Mouse (Mus musculus): ENCODE data around the gene Magi3.

The Magi3 gene

GRCm38 (mm10) chr3:104220295-104220965, at the start of gene Magi3:
Gene Magi3, minus strand, starts transcription at chr3:104220374.
- peak; percentile 95 for DNase-seq

GRCm38 (mm10) chr3:104264530-104265145, 44.5 kb upstream of the Magi3 start:
- no peak for DNase-seq

GRCm38 (mm10) chr3:104260221-104260620, 40.0 kb upstream of the Magi3 start:
- DNase-seq = no peak

- DNase-seq = no peak
Measured at GRCm38 (mm10) chr3:104259168-104259567, 39.0 kb upstream of the Magi3 start.

GRCm38 (mm10) chr3:104257041-104257440, 36.9 kb upstream of the Magi3 start:
- no peak for DNase-seq

- no peak for DNase-seq
Measured at GRCm38 (mm10) chr3:104253760-104254159, 33.6 kb upstream of the Magi3 start.

GRCm38 (mm10) chr3:104247850-104248249, 27.7 kb upstream of the Magi3 start:
- DNase-seq = no peak

GRCm38 (mm10) chr3:104247057-104247456, 26.9 kb upstream of the Magi3 start:
- no peak for DNase-seq

- no peak for DNase-seq
Measured at GRCm38 (mm10) chr3:104244373-104244772, 24.2 kb upstream of the Magi3 start.

GRCm38 (mm10) chr3:104243972-104244371, 23.8 kb upstream of the Magi3 start:
- DNase-seq = no peak

- no peak for DNase-seq
Measured at GRCm38 (mm10) chr3:104239785-104240184, 19.6 kb upstream of the Magi3 start.

- DNase-seq = no peak
Measured at GRCm38 (mm10) chr3:104239376-104239775, 19.2 kb upstream of the Magi3 start.

- DNase-seq = no peak
Measured at GRCm38 (mm10) chr3:104237846-104238440, 17.8 kb upstream of the Magi3 start.

- no peak for DNase-seq
Measured at GRCm38 (mm10) chr3:104236029-104236428, 15.9 kb upstream of the Magi3 start.

- no peak for DNase-seq
Measured at GRCm38 (mm10) chr3:104235099-104235498, 14.9 kb upstream of the Magi3 start.

GRCm38 (mm10) chr3:104233366-104234312, 13.5 kb upstream of the Magi3 start:
- no peak for DNase-seq

GRCm38 (mm10) chr3:104227438-104228111, 7.4 kb upstream of the Magi3 start:
- no peak for DNase-seq

GRCm38 (mm10) chr3:104226731-104227130, 6.6 kb upstream of the Magi3 start:
- no peak for DNase-seq

- DNase-seq = no peak
Measured at GRCm38 (mm10) chr3:104221156-104221555, 982 bp upstream of the Magi3 start.

- peak; percentile 59 for DNase-seq
Measured at GRCm38 (mm10) chr3:104219531-104220294, 461 bp downstream of the Magi3 start.

GRCm38 (mm10) chr3:104218926-104219325, 1.2 kb downstream of the Magi3 start:
- peak; percentile 23 for DNase-seq

GRCm38 (mm10) chr3:104189823-104190222, 30.4 kb downstream of the Magi3 start:
- no peak for DNase-seq
